7 mouse cellular contexts compared by ENCODE assay signal in the genomic region with DNA sequence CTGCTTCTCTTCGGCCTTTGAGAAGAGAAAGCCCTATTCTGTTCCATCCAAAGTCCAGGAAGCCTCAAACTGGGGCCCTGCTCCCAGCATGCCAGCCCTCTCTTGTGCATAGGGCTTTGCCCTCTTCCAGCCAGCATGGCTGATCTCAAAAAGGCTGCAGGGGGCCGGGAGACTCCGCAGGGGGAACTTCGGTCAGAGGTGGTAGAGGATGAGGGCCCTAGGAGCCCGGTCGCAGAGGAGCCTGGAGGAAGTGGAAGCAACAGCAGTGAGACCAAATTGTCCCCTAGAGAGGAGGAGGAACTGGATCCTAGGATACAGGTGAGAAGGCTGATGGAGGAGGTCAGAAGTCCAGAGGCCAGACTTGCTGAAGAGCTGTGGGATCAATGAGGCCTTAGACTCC. TPM values are rescaled to one million over a fixed set of nuclear protein-coding genes. Genes with fewer than 3 reads are reported as not detected.
DNase-seq lines count a peak whose midpoint lies in the region; ATAC-seq and TF ChIP-seq lines count a peak whose summit lies in the region.

No protein-coding gene starts in this region.

- peaks cover 16% of the 10 kb centered on the region; the same call in 1 of the 2 replicates for H3K4me1 ChIP-seq in lung, embryonic 14.5 days (ENCODE audit: insufficient read depth)
- peaks cover 9% of the 10 kb centered on the region; the same call in 1 of the 2 replicates for H3K4me1 ChIP-seq in embryonic fibroblast, embryonic 13.5 days (ENCODE audit: control insufficient read depth, insufficient read depth, low read length)
- H3K4me1 ChIP-seq in intestine, embryonic 16.5 days (ENCODE audit: control insufficient read depth, insufficient read depth, low read length), result peaks cover 21% of the 10 kb centered on the region
- peaks cover 26% of the 10 kb centered on the region for H3K4me1 ChIP-seq in neural tube, embryonic 14.5 days (ENCODE audit: control insufficient read depth, insufficient read depth, low read length)

- no peak for TF ChIP-seq POLR2A in embryonic fibroblast, embryonic 13.5 days (IDR thresholded peaks at IDR 0.05; ENCODE audit: low read depth, low read length)

- no peak for DNase-seq in lung, embryonic 14.5 days
- no peak for DNase-seq in lung, postnatal 10 days
- DNase-seq in gastrocnemius, adult 18-20 months (ENCODE audit: low spot score), result no peak
- no peak for DNase-seq in frontal cortex, postnatal 14 days (ENCODE audit: low spot score in 2 of 2)

- 87% methylated on average over 6 of the region's 6 CpGs for WGBS in lung, embryonic 14.5 days
- WGBS in intestine, embryonic 16.5 days, result 78% methylated on average over 6 of the region's 6 CpGs
- 91% methylated on average over 6 of the region's 6 CpGs for WGBS in neural tube, embryonic 14.5 days

- H3K27ac ChIP-seq in lung, embryonic 14.5 days (ENCODE audit: low read depth), result no peak overlapping the region
- H3K27ac ChIP-seq in embryonic fibroblast, embryonic 13.5 days (ENCODE audit: insufficient read depth, low read length), result no peak overlapping the region
- H3K27ac ChIP-seq in intestine, embryonic 16.5 days (ENCODE audit: low read length), result 0 out of 2 replicates have a peak overlapping the region, but pooled peaks have one; percentile 64
- no peak overlapping the region for H3K27ac ChIP-seq in neural tube, embryonic 14.5 days (ENCODE audit: low read depth, low read length)

- H3K4me3 ChIP-seq in lung, embryonic 14.5 days (ENCODE audit: low read depth, low read length), result peak overlapping the region; percentile 64
- peak overlapping the region; percentile 83 for H3K4me3 ChIP-seq in embryonic fibroblast, embryonic 13.5 days (ENCODE audit: insufficient read depth, low read length)
- peak overlapping the region; percentile 81 for H3K4me3 ChIP-seq in intestine, embryonic 16.5 days (ENCODE audit: low read length)
- H3K4me3 ChIP-seq in neural tube, embryonic 14.5 days (ENCODE audit: low read depth, low read length), result peak overlapping the region; percentile 85

- H3K36me3 ChIP-seq in lung, embryonic 14.5 days (ENCODE audit: insufficient read depth), result peaks cover 37% of the 10 kb centered on the region
- H3K36me3 ChIP-seq in intestine, embryonic 16.5 days (ENCODE audit: control insufficient read depth, insufficient read depth, low read length), result peaks cover 9% of the 10 kb centered on the region; the same call in 1 of the 2 replicates
- H3K36me3 ChIP-seq in neural tube, embryonic 14.5 days (ENCODE audit: control insufficient read depth, insufficient read depth, low read length), result peaks cover 18% of the 10 kb centered on the region; the same call in 1 of the 2 replicates

- peak overlapping the region; percentile 92 for H3K4me2 ChIP-seq in lung, embryonic 14.5 days
- H3K4me2 ChIP-seq in intestine, embryonic 16.5 days (ENCODE audit: low read depth, low read length), result peak overlapping the region; percentile 93
- H3K4me2 ChIP-seq in neural tube, embryonic 14.5 days (ENCODE audit: low read depth, low read length), result peak overlapping the region; percentile 91

- peak overlapping the region; percentile 75 for H3K9ac ChIP-seq in lung, embryonic 14.5 days
- peak overlapping the region; percentile 81 for H3K9ac ChIP-seq in intestine, embryonic 16.5 days (ENCODE audit: low read depth, low read length)
- peak overlapping the region; percentile 79; the same call in 1 of the 2 replicates for H3K9ac ChIP-seq in neural tube, embryonic 14.5 days (replicated peaks; ENCODE audit: low read depth, low read length)

- no peak for TF ChIP-seq CTCF in lung, embryonic 14.5 days (IDR thresholded peaks at IDR 0.05; ENCODE audit: low read depth)
- TF ChIP-seq CTCF in embryonic fibroblast, embryonic 13.5 days (IDR thresholded peaks at IDR 0.05; ENCODE audit: borderline replicate concordance, insufficient read depth, low read length), result no peak

- no peaks in the 10 kb centered on the region for H3K27me3 ChIP-seq in lung, embryonic 14.5 days (ENCODE audit: insufficient read depth, low read length)
- no peaks in the 10 kb centered on the region for H3K27me3 ChIP-seq in intestine, embryonic 16.5 days (replicated peaks; ENCODE audit: control insufficient read depth, insufficient read depth, low read length)
- H3K27me3 ChIP-seq in neural tube, embryonic 14.5 days (ENCODE audit: control insufficient read depth, insufficient read depth, low read length), result no peaks in the 10 kb centered on the region

- H3K9me3 ChIP-seq in lung, embryonic 14.5 days (ENCODE audit: low read depth, low read length), result no peaks in the 10 kb centered on the region
- no peaks in the 10 kb centered on the region for H3K9me3 ChIP-seq in intestine, embryonic 16.5 days (ENCODE audit: control insufficient read depth, low read length)
- H3K9me3 ChIP-seq in neural tube, embryonic 14.5 days (ENCODE audit: control insufficient read depth, low read length), result no peaks in the 10 kb centered on the region

- no peak for ATAC-seq in lung, embryonic 14.5 days (ENCODE audit: insufficient read depth)
- ATAC-seq in intestine, embryonic 16.5 days, result 0 out of 2 replicates have a peak, but pooled peaks have one; percentile 1
- ATAC-seq in neural tube, embryonic 14.5 days (ENCODE audit: low read depth), result no peak

RNA-seq across cellular contexts. Expression of a gene that starts 1.0 kb away (rescaled TPM):
- polyA plus RNA-seq in lung, embryonic 14.5 days (2014; fragmentation: Nextera tagmentation; extraction: Ambion mirVana), result 26.3 and 26.4 TPM in 2 replicates
- polyA plus RNA-seq in embryonic fibroblast, embryonic 13.5 days (2011; ENCODE audit: insufficient read length, low read depth, missing spikeins), result 21.5 and 25.1 TPM in 2 replicates
- 28.3 TPM in 2 replicates for polyA plus RNA-seq in intestine, embryonic 16.5 days (2015; fragmentation: Nextera tagmentation; extraction: Ambion mirVana)
- 32.8 and 36.2 TPM in 2 replicates for polyA plus RNA-seq in neural tube, embryonic 14.5 days (2014; fragmentation: Nextera tagmentation; extraction: Ambion mirVana)
- 10 to 100 TPM; 22.4 to 23.3 TPM for total RNA-seq in gastrocnemius, adult 18-20 months (2021)

RNA-seq across cellular contexts. Expression of a gene that starts 1.4 kb away (rescaled TPM):
- polyA plus RNA-seq in lung, embryonic 14.5 days (2014; fragmentation: Nextera tagmentation; extraction: Ambion mirVana), result 31.3 and 39.1 TPM in 2 replicates
- 22.1 and 23.2 TPM in 2 replicates for polyA plus RNA-seq in embryonic fibroblast, embryonic 13.5 days (2011; ENCODE audit: insufficient read length, low read depth, missing spikeins)
- 35.4 and 35.5 TPM in 2 replicates for polyA plus RNA-seq in intestine, embryonic 16.5 days (2015; fragmentation: Nextera tagmentation; extraction: Ambion mirVana)
- 44.4 and 44.5 TPM in 2 replicates for polyA plus RNA-seq in neural tube, embryonic 14.5 days (2014; fragmentation: Nextera tagmentation; extraction: Ambion mirVana)
- total RNA-seq in gastrocnemius, adult 18-20 months (2021), result 10 to 100 TPM; 33.2 to 45.7 TPM

RNA-seq across cellular contexts. Expression of a gene that starts 24.7 kb away (rescaled TPM):
- polyA plus RNA-seq in lung, embryonic 14.5 days (2014; fragmentation: Nextera tagmentation; extraction: Ambion mirVana), result 13.9 and 15.2 TPM in 2 replicates
- polyA plus RNA-seq in embryonic fibroblast, embryonic 13.5 days (2011; ENCODE audit: insufficient read length, low read depth, missing spikeins), result 10.3 and 11.6 TPM in 2 replicates
- 20.7 and 22.0 TPM in 2 replicates for polyA plus RNA-seq in intestine, embryonic 16.5 days (2015; fragmentation: Nextera tagmentation; extraction: Ambion mirVana)
- 18.9 and 22.0 TPM in 2 replicates for polyA plus RNA-seq in neural tube, embryonic 14.5 days (2014; fragmentation: Nextera tagmentation; extraction: Ambion mirVana)
- 1 to 10 TPM; 3.9 to 4.1 TPM for total RNA-seq in gastrocnemius, adult 18-20 months (2021)

RNA-seq across cellular contexts. Expression of a gene that starts 47.3 kb away (rescaled TPM):
- not detected in 2 replicates for polyA plus RNA-seq in lung, embryonic 14.5 days (2014; fragmentation: Nextera tagmentation; extraction: Ambion mirVana)
- not detected in 2 replicates for polyA plus RNA-seq in embryonic fibroblast, embryonic 13.5 days (2011; ENCODE audit: insufficient read length, low read depth, missing spikeins)
- 1,405 and 1,451 TPM in 2 replicates for polyA plus RNA-seq in intestine, embryonic 16.5 days (2015; fragmentation: Nextera tagmentation; extraction: Ambion mirVana)
- polyA plus RNA-seq in neural tube, embryonic 14.5 days (2014; fragmentation: Nextera tagmentation; extraction: Ambion mirVana), result not detected in 2 replicates
- total RNA-seq in gastrocnemius, adult 18-20 months (2021), result not detected

RNA-seq across cellular contexts. Expression of a gene that starts 56.9 kb away (rescaled TPM):
- not detected in 2 replicates for polyA plus RNA-seq in lung, embryonic 14.5 days (2014; fragmentation: Nextera tagmentation; extraction: Ambion mirVana)
- not detected in 2 replicates for polyA plus RNA-seq in embryonic fibroblast, embryonic 13.5 days (2011; ENCODE audit: insufficient read length, low read depth, missing spikeins)
- not detected in 2 replicates for polyA plus RNA-seq in intestine, embryonic 16.5 days (2015; fragmentation: Nextera tagmentation; extraction: Ambion mirVana)
- not detected in 2 replicates for polyA plus RNA-seq in neural tube, embryonic 14.5 days (2014; fragmentation: Nextera tagmentation; extraction: Ambion mirVana)
- not detected for total RNA-seq in gastrocnemius, adult 18-20 months (2021)
